Mouse (Mus musculus): ENCODE results near the gene Map4k4. TPM values are rescaled to one million over a fixed set of nuclear protein-coding genes. Genes with fewer than 3 reads are reported as not detected.

Gene Map4k4
- polyA plus RNA-seq, 1 experiment: 166 TPM

GRCm38 (mm10) chr1:40028207-40028998 is 127.7 kb downstream of the Map4k4 start:
- Histone ChIP-seq H3K4me1 (ENCODE audit: control insufficient read depth, insufficient read depth, low read length) (no peaks in the 10 kb centered on the region; the same call in 1 of the 2 replicates), H3K27me3 (ENCODE audit: control insufficient read depth, insufficient read depth, low read length) (no peaks in the 10 kb centered on the region), H3K4me3 (replicated peaks; ENCODE audit: insufficient read depth, low read depth, low read length) (no peak overlapping the region), H3K27ac (ENCODE audit: insufficient read depth, low read length) (no peak overlapping the region)
- TF ChIP-seq POLR2A (IDR thresholded peaks at IDR 0.05; ENCODE audit: borderline replicate concordance, insufficient read depth, low read length) (no peak), CTCF (IDR thresholded peaks at IDR 0.05; ENCODE audit: borderline replicate concordance, insufficient read depth, low read depth, low read length) (no peak)
- DNase-seq: no peak
- WGBS: 83% methylated on average over 12 of the region's 12 CpGs

GRCm38 (mm10) chr1:40029597-40029996 is 128.9 kb downstream of the Map4k4 start:
- TF ChIP-seq POLR2A (IDR thresholded peaks at IDR 0.05; ENCODE audit: borderline replicate concordance, insufficient read depth, low read length): no peak
- no peak for TF ChIP-seq CTCF (IDR thresholded peaks at IDR 0.05; ENCODE audit: borderline replicate concordance, insufficient read depth, low read depth, low read length)
- no peak overlapping the region for H3K4me3 ChIP-seq (replicated peaks; ENCODE audit: insufficient read depth, low read depth, low read length)

GRCm38 (mm10) chr1:40030287-40030975 is 129.7 kb downstream of the Map4k4 start:
- no peaks in the 10 kb centered on the region for H3K27me3 ChIP-seq (ENCODE audit: control insufficient read depth, insufficient read depth, low read length)
- no peak overlapping the region for H3K4me3 ChIP-seq (replicated peaks; ENCODE audit: insufficient read depth, low read depth, low read length)
- no peak for DNase-seq
- TF ChIP-seq CTCF (IDR thresholded peaks at IDR 0.05; ENCODE audit: borderline replicate concordance, insufficient read depth, low read depth, low read length) (no peak), POLR2A (IDR thresholded peaks at IDR 0.05; ENCODE audit: borderline replicate concordance, insufficient read depth, low read length) (no peak)
- H3K27ac ChIP-seq (ENCODE audit: insufficient read depth, low read length): no peak overlapping the region
- H3K4me1 ChIP-seq (ENCODE audit: control insufficient read depth, insufficient read depth, low read length): no peaks in the 10 kb centered on the region; the same call in 1 of the 2 replicates
- 86% methylated on average over 14 of the region's 14 CpGs for WGBS

More at GRCm38 (mm10) chr1:40029597-40029996, 128.9 kb downstream of the Map4k4 start:
- H3K27me3 ChIP-seq (ENCODE audit: control insufficient read depth, insufficient read depth, low read length): no peaks in the 10 kb centered on the region
- no peaks in the 10 kb centered on the region; the same call in 1 of the 2 replicates for H3K4me1 ChIP-seq (ENCODE audit: control insufficient read depth, insufficient read depth, low read length)
- no peak for DNase-seq
- no peak overlapping the region for H3K27ac ChIP-seq (ENCODE audit: insufficient read depth, low read length)
- 89% methylated on average over 5 of the region's 5 CpGs for WGBS

- no peak overlapping the region for H3K27ac ChIP-seq (ENCODE audit: insufficient read depth, low read length)
- TF ChIP-seq CTCF (IDR thresholded peaks at IDR 0.05; ENCODE audit: borderline replicate concordance, insufficient read depth, low read depth, low read length) (no peak), POLR2A (IDR thresholded peaks at IDR 0.05; ENCODE audit: borderline replicate concordance, insufficient read depth, low read length) (no peak)
- H3K4me3 ChIP-seq (replicated peaks; ENCODE audit: insufficient read depth, low read depth, low read length): no peak overlapping the region
- H3K4me1 ChIP-seq (ENCODE audit: control insufficient read depth, insufficient read depth, low read length): no peaks in the 10 kb centered on the region; the same call in 1 of the 2 replicates
- no peaks in the 10 kb centered on the region for H3K27me3 ChIP-seq (ENCODE audit: control insufficient read depth, insufficient read depth, low read length)
- no peak for DNase-seq
- WGBS: 89% methylated on average over 8 of the region's 8 CpGs
Measured at GRCm38 (mm10) chr1:40030976-40031356, 130.3 kb downstream of the Map4k4 start.

- Histone ChIP-seq H3K4me1 (ENCODE audit: control insufficient read depth, insufficient read depth, low read length) (no peaks in the 10 kb centered on the region; the same call in 1 of the 2 replicates), H3K27ac (ENCODE audit: insufficient read depth, low read length) (no peak overlapping the region), H3K27me3 (ENCODE audit: control insufficient read depth, insufficient read depth, low read length) (no peaks in the 10 kb centered on the region), H3K4me3 (replicated peaks; ENCODE audit: insufficient read depth, low read depth, low read length) (no peak overlapping the region)
- WGBS: 89% methylated on average over 2 of the region's 2 CpGs
- TF ChIP-seq CTCF (IDR thresholded peaks at IDR 0.05; ENCODE audit: borderline replicate concordance, insufficient read depth, low read depth, low read length) (no peak), POLR2A (IDR thresholded peaks at IDR 0.05; ENCODE audit: borderline replicate concordance, insufficient read depth, low read length) (no peak)
- DNase-seq: no peak
Measured at GRCm38 (mm10) chr1:40031626-40032025, 130.9 kb downstream of the Map4k4 start.

- TF ChIP-seq CTCF (IDR thresholded peaks at IDR 0.05; ENCODE audit: borderline replicate concordance, insufficient read depth, low read depth, low read length) (no peak), POLR2A (IDR thresholded peaks at IDR 0.05; ENCODE audit: borderline replicate concordance, insufficient read depth, low read length) (no peak)
- Histone ChIP-seq H3K27me3 (ENCODE audit: control insufficient read depth, insufficient read depth, low read length) (no peaks in the 10 kb centered on the region), H3K4me1 (ENCODE audit: control insufficient read depth, insufficient read depth, low read length) (no peaks in the 10 kb centered on the region; the same call in 1 of the 2 replicates), H3K4me3 (replicated peaks; ENCODE audit: insufficient read depth, low read depth, low read length) (no peak overlapping the region), H3K27ac (ENCODE audit: insufficient read depth, low read length) (no peak overlapping the region)
- 74% methylated on average over 4 of the region's 4 CpGs for WGBS
- no peak for DNase-seq
Measured at GRCm38 (mm10) chr1:40033315-40033714, 132.6 kb downstream of the Map4k4 start.

GRCm38 (mm10) chr1:40033743-40034420 is 133.2 kb downstream of the Map4k4 start:
- WGBS: 47% methylated on average over 12 of the region's 12 CpGs
- TF ChIP-seq CTCF (IDR thresholded peaks at IDR 0.05; ENCODE audit: borderline replicate concordance, insufficient read depth, low read depth, low read length) (no peak), POLR2A (IDR thresholded peaks at IDR 0.05; ENCODE audit: borderline replicate concordance, insufficient read depth, low read length) (no peak)
- H3K27ac ChIP-seq (ENCODE audit: insufficient read depth, low read length): no peak overlapping the region

More at GRCm38 (mm10) chr1:40033743-40034420, 133.2 kb downstream of the Map4k4 start:
- no peaks in the 10 kb centered on the region for H3K27me3 ChIP-seq (ENCODE audit: control insufficient read depth, insufficient read depth, low read length)
- H3K4me3 ChIP-seq (replicated peaks; ENCODE audit: insufficient read depth, low read depth, low read length): no peak overlapping the region
- no peaks in the 10 kb centered on the region; the same call in 1 of the 2 replicates for H3K4me1 ChIP-seq (ENCODE audit: control insufficient read depth, insufficient read depth, low read length)
- DNase-seq: peak in 1 of 2 experiments; percentile 58
